Mouse (Mus musculus) MEL (cell line): Measurements from ENCODE around the gene Poln. TPM values are rescaled to one million over a fixed set of nuclear protein-coding genes. Genes with fewer than 3 reads are reported as not detected.

Experiments
- DNase-seq: peaks from one replicate; pipeline ENCODE4 v3.0.0; 2011; ENCODE audit warnings: low read depth, low spot score
- H3K27ac ChIP-seq: 2 replicates; pipeline ENCODE4 v1.5.1; 2012; ENCODE audit warnings: low read depth, mild to moderate bottlenecking, control low read depth, low read length, moderate library complexity; ENCODE audit not compliant: control insufficient read depth
- H3K27me3 ChIP-seq, 2 experiments: fragments of 150-350 bp in 1 of 2; sonication (generic) in 1 of 2; 2 replicates each; pipeline ENCODE4 v1.6.1; 2012; ENCODE audit warnings: low read length in 2 of 2, mild to moderate bottlenecking in 2 of 2, improper control_type of control experiment in 1 of 2, moderate library complexity in 1 of 2; ENCODE audit not compliant: insufficient read depth in 2 of 2, control insufficient read depth in 1 of 2
- H3K36me3 ChIP-seq, 2 experiments: 2 replicates each; pipeline ENCODE4 v1.6.1; 2012 to 2014; ENCODE audit warnings: low read length in 2 of 2, improper control_type of control experiment in 1 of 2, inconsistent platforms in 1 of 2, mild to moderate bottlenecking in 1 of 2; ENCODE audit not compliant: insufficient read depth in 2 of 2, control insufficient read depth in 1 of 2
- H3K4me1 ChIP-seq, 2 experiments: fragments of 150-350 bp in 1 of 2; sonication (generic) in 1 of 2; 2 replicates each; pipeline ENCODE4 v1.6.1; 2012; ENCODE audit warnings: low read length in 2 of 2, improper control_type of control experiment in 1 of 2, mild to moderate bottlenecking in 1 of 2; ENCODE audit not compliant: insufficient read depth in 2 of 2, control insufficient read depth in 1 of 2
- H3K4me3 ChIP-seq, 2 experiments: fragments of 150-350 bp in 1 of 2; sonication (generic) in 1 of 2; 2 replicates each; pipeline ENCODE4 v1.5.1; 2012; ENCODE audit warnings: low read depth in 2 of 2, low read length in 2 of 2, mild to moderate bottlenecking in 2 of 2, moderate library complexity in 2 of 2, control low read depth in 1 of 2, improper control_type of control experiment in 1 of 2; ENCODE audit not compliant: control insufficient read depth in 1 of 2, insufficient read depth in 1 of 2
- H3K79me2 ChIP-seq: 2 replicates; pipeline ENCODE4 v1.6.1; 2012; ENCODE audit warnings: mild to moderate bottlenecking, low read length, moderate library complexity; ENCODE audit not compliant: control insufficient read depth, poor library complexity, insufficient read depth
- H3K9ac ChIP-seq: 2 replicates; pipeline ENCODE4 v1.6.1; 2012; ENCODE audit warnings: low read depth, mild to moderate bottlenecking, control low read depth, low read length, moderate library complexity; ENCODE audit not compliant: control insufficient read depth, poor library complexity, severe bottlenecking
- H3K9me3 ChIP-seq: fragments of 150-350 bp; sonication (generic); replicated peaks from 2 replicates; pipeline ENCODE4 v1.6.1; 2012; ENCODE audit warnings: mild to moderate bottlenecking, low read length, improper control_type of control experiment, moderate library complexity; ENCODE audit not compliant: insufficient read depth
- CHD1 ChIP-seq: IDR thresholded peaks from 2 replicates; pipeline ENCODE4 v1.6.1; 2012; ENCODE audit warnings: low read depth, mild to moderate bottlenecking, inconsistent platforms, low read length, improper control_type of control experiment
- CHD2 ChIP-seq: IDR thresholded peaks from 2 replicates; pipeline ENCODE4 v1.6.1; 2011; ENCODE audit warnings: low read length, improper control_type of control experiment
- CTCF ChIP-seq, 3 experiments: IDR thresholded peaks in 2 of 3; conservative IDR thresholded peaks in 1 of 3; 2 replicates each; pipeline ENCODE4 v1.5.1; 2011 to 2012; ENCODE audit warnings: low read length in 3 of 3, low read depth in 2 of 3, mild to moderate bottlenecking in 2 of 3, improper control_type of control experiment in 1 of 3, inconsistent platforms in 1 of 3, mixed read lengths in 1 of 3, moderate library complexity in 1 of 3; ENCODE audit not compliant: control insufficient read depth in 1 of 3, insufficient read depth in 1 of 3, poor library complexity in 1 of 3, severe bottlenecking in 1 of 3
- E2F4 ChIP-seq: IDR thresholded peaks from 2 replicates; pipeline ENCODE4 v1.6.1; 2011; ENCODE audit warnings: low read depth, low read length, improper control_type of control experiment, borderline replicate concordance
- ELF1 ChIP-seq: IDR thresholded peaks from 2 replicates; pipeline ENCODE4 v1.6.1; 2014; ENCODE audit warnings: low read depth, mild to moderate bottlenecking, inconsistent platforms, low read length, improper control_type of control experiment, moderate library complexity
- ETS1 ChIP-seq: IDR thresholded peaks from 2 replicates; pipeline ENCODE4 v1.6.1; 2012; ENCODE audit warnings: low read depth, mild to moderate bottlenecking, inconsistent platforms, low read length, improper control_type of control experiment, moderate library complexity
- GATA1 ChIP-seq: IDR thresholded peaks from 2 replicates; pipeline ENCODE4 v1.6.1; 2011; ENCODE audit warnings: low read depth, low read length, improper control_type of control experiment
- HCFC1 ChIP-seq: IDR thresholded peaks from 2 replicates; pipeline ENCODE4 v1.6.1; 2012; ENCODE audit warnings: low read depth, mild to moderate bottlenecking, inconsistent platforms, low read length, improper control_type of control experiment, moderate library complexity
- JUND ChIP-seq: IDR thresholded peaks from 2 replicates; pipeline ENCODE4 v1.6.1; 2011; ENCODE audit warnings: low read depth, mild to moderate bottlenecking, improper control_type of control experiment, low read length
- KAT2A ChIP-seq: conservative IDR thresholded peaks from 2 replicates; pipeline ENCODE4 v1.6.1; 2012; ENCODE audit warnings: low read depth, low read length, improper control_type of control experiment, inconsistent platforms
- MAFK ChIP-seq: IDR thresholded peaks from 2 replicates; pipeline ENCODE4 v1.6.1; 2011; ENCODE audit warnings: low read depth, mild to moderate bottlenecking, low read length, improper control_type of control experiment, borderline replicate concordance
- MAX ChIP-seq: IDR thresholded peaks from 2 replicates; pipeline ENCODE4 v1.6.1; 2011; ENCODE audit warnings: low read length, improper control_type of control experiment
- MXI1 ChIP-seq: IDR thresholded peaks from 2 replicates; pipeline ENCODE4 v1.6.1; 2011; ENCODE audit warnings: mild to moderate bottlenecking, low read depth, low read length, improper control_type of control experiment
- MYC ChIP-seq: IDR thresholded peaks from 2 replicates; pipeline ENCODE4 v1.6.1; 2011; ENCODE audit warnings: low read depth, mild to moderate bottlenecking, low read length, improper control_type of control experiment, moderate library complexity
- NELFE ChIP-seq: IDR thresholded peaks from 2 replicates; pipeline ENCODE4 v1.6.1; 2011; ENCODE audit warnings: low read depth, low read length, improper control_type of control experiment
- NRF1 ChIP-seq: IDR thresholded peaks from 2 replicates; pipeline ENCODE4 v1.6.1; 2014; ENCODE audit warnings: low read depth, mild to moderate bottlenecking, inconsistent platforms, low read length, improper control_type of control experiment, moderate library complexity; ENCODE audit not compliant: poor library complexity, insufficient read depth, severe bottlenecking
- POLR2A ChIP-seq, 2 experiments: IDR thresholded peaks; 2 replicates each; pipeline ENCODE4 v1.6.1; 2011 to 2012; ENCODE audit warnings: low read length in 2 of 2, mild to moderate bottlenecking in 2 of 2, control low read depth in 1 of 2, improper control_type of control experiment in 1 of 2, low read depth in 1 of 2, moderate library complexity in 1 of 2; ENCODE audit not compliant: control insufficient read depth in 1 of 2, insufficient read depth in 1 of 2, poor library complexity in 1 of 2
- RAD21 ChIP-seq: IDR thresholded peaks from 2 replicates; pipeline ENCODE4 v1.6.1; 2011; ENCODE audit warnings: mild to moderate bottlenecking, low read depth, low read length, improper control_type of control experiment
- RCOR1 ChIP-seq: IDR thresholded peaks from 2 replicates; pipeline ENCODE4 v1.6.1; 2012; ENCODE audit warnings: low read depth, mild to moderate bottlenecking, inconsistent platforms, low read length, improper control_type of control experiment
- SIN3A ChIP-seq: IDR thresholded peaks from 2 replicates; pipeline ENCODE4 v1.6.1; 2012; ENCODE audit warnings: low read length, improper control_type of control experiment, inconsistent platforms
- SMC3 ChIP-seq: IDR thresholded peaks from 2 replicates; pipeline ENCODE4 v1.6.1; 2011; ENCODE audit warnings: low read depth, low read length, improper control_type of control experiment
- TAL1 ChIP-seq: IDR thresholded peaks from 2 replicates; pipeline ENCODE4 v1.6.1; 2012; ENCODE audit warnings: mild to moderate bottlenecking, inconsistent platforms, low read length, moderate library complexity, mixed read lengths
- TBP ChIP-seq: IDR thresholded peaks from 2 replicates; pipeline ENCODE4 v1.8.0; 2011; ENCODE audit warnings: low read depth, low read length, improper control_type of control experiment
- TCF12 ChIP-seq: IDR thresholded peaks from 2 replicates; pipeline ENCODE4 v1.6.1; 2014; ENCODE audit warnings: low read depth, mild to moderate bottlenecking, inconsistent platforms, low read length, improper control_type of control experiment, moderate library complexity
- USF1 ChIP-seq: IDR thresholded peaks from 2 replicates; pipeline ENCODE4 v1.6.1; 2014; ENCODE audit warnings: low read depth, mild to moderate bottlenecking, inconsistent platforms, low read length, improper control_type of control experiment, moderate library complexity
- ZC3H11A ChIP-seq: IDR thresholded peaks from 2 replicates; pipeline ENCODE4 v1.6.1; 2012; ENCODE audit warnings: low read depth, mild to moderate bottlenecking, inconsistent platforms, low read length, improper control_type of control experiment
- ZKSCAN1 ChIP-seq: IDR thresholded peaks from 2 replicates; pipeline ENCODE4 v1.6.1; 2012; ENCODE audit warnings: low read depth, mild to moderate bottlenecking, inconsistent platforms, low read length, improper control_type of control experiment, moderate library complexity
- ZMIZ1 ChIP-seq: IDR thresholded peaks from 2 replicates; pipeline ENCODE4 v1.6.1; 2012; ENCODE audit warnings: low read depth, mild to moderate bottlenecking, inconsistent platforms, low read length, improper control_type of control experiment, moderate library complexity
- polyA plus RNA-seq, 2 experiments: library from polyadenylated mRNA; stranded (reverse) in 1 of 2; unstranded in 1 of 2; fragments of >175 nt in 1 of 2; fragments of >200 nt in 1 of 2; gene quantifications; 2 replicates each; pipeline versions ENCODE4 v1.2.1 to v1.2.4; 2012; ENCODE audit warnings: low replicate concordance in 2 of 2, low read depth in 1 of 2; ENCODE audit not compliant: insufficient read length in 2 of 2, insufficient read depth in 1 of 2, missing spikeins in 1 of 2
- total RNA-seq: library from RNA; depleted of rRNA; stranded (reverse); fragments of 300-350 nt; gene quantifications from 2 replicates; pipeline ENCODE4 v1.2.3, GENCODE M21; 2012

Gene Poln
- total and polyA plus RNA-seq, 3 experiments: 0.50 to 1.0 TPM; not detected in 1

- DNase-seq: no peak
- peaks cover 7 to 8% of the 10 kb centered on the region in 2 experiments for H3K27me3 ChIP-seq
- H3K9ac ChIP-seq: no peak overlapping the region
- H3K9me3 ChIP-seq: no peaks in the 10 kb centered on the region
- no peak overlapping the region for H3K27ac ChIP-seq
- H3K4me1 ChIP-seq: no peaks in the 10 kb centered on the region
- H3K79me2 ChIP-seq: no peaks in the 10 kb centered on the region
- H3K36me3 ChIP-seq: no peaks in the 10 kb centered on the region
- no peak overlapping the region for H3K4me3 ChIP-seq
- TF ChIP-seq ETS1: no peak
- TF ChIP-seq TAL1: no peak
- TF ChIP-seq ZKSCAN1: no peak
- no peak for TF ChIP-seq NRF1
- no peak for TF ChIP-seq MYC
- TF ChIP-seq ELF1: no peak
- no peak for TF ChIP-seq MXI1
- no peak for TF ChIP-seq E2F4
- TF ChIP-seq ZC3H11A: no peak
- TF ChIP-seq RAD21: no peak
- TF ChIP-seq USF1: no peak
- no peak for TF ChIP-seq ZMIZ1
- TF ChIP-seq CHD2: no peak
- TF ChIP-seq RCOR1: no peak
- no peak for TF ChIP-seq HCFC1
- no peak for TF ChIP-seq SIN3A
- TF ChIP-seq CTCF (IDR thresholded peaks at IDR 0.05 in 2 of 3, conservative IDR thresholded peaks at IDR 0.05 in 1 of 3; ENCODE audit: control insufficient read depth in 1 of 3, insufficient read depth in 1 of 3, low read depth in 2 of 3, low read length in 3 of 3, poor library complexity in 1 of 3, severe bottlenecking in 1 of 3): no peak
Measured at GRCm38 (mm10) chr5:34201396-34201795, 32.1 kb upstream of the Poln start.

- H3K9me3 ChIP-seq: no peaks in the 10 kb centered on the region
- no peaks in the 10 kb centered on the region for H3K4me1 ChIP-seq
- no peak for TF ChIP-seq ELF1
- TF ChIP-seq TBP: no peak
- TF ChIP-seq MAX: no peak
- TF ChIP-seq KAT2A: no peak
- no peak for TF ChIP-seq TCF12
- no peak for TF ChIP-seq ZC3H11A
- no peak for TF ChIP-seq CHD1
- no peak for TF ChIP-seq SMC3
- TF ChIP-seq HCFC1: no peak
- TF ChIP-seq RAD21: no peak
- no peak for TF ChIP-seq GATA1
- no peak for TF ChIP-seq USF1
- TF ChIP-seq ETS1: no peak
- TF ChIP-seq TAL1: no peak
- no peak for TF ChIP-seq POLR2A (IDR thresholded peaks at IDR 0.05; ENCODE audit: control insufficient read depth in 1 of 2, insufficient read depth in 1 of 2, low read depth in 1 of 2, low read length in 2 of 2, poor library complexity in 1 of 2)
- no peak for TF ChIP-seq NELFE
- no peak for TF ChIP-seq MAFK
- TF ChIP-seq MYC: no peak
- no peak for TF ChIP-seq JUND
- TF ChIP-seq CTCF (IDR thresholded peaks at IDR 0.05 in 2 of 3, conservative IDR thresholded peaks at IDR 0.05 in 1 of 3; ENCODE audit: control insufficient read depth in 1 of 3, insufficient read depth in 1 of 3, low read depth in 2 of 3, low read length in 3 of 3, poor library complexity in 1 of 3, severe bottlenecking in 1 of 3): no peak
- no peak overlapping the region for H3K27ac ChIP-seq
- no peak overlapping the region for H3K9ac ChIP-seq
- no peak overlapping the region for H3K4me3 ChIP-seq
- DNase-seq: no peak
- H3K79me2 ChIP-seq: no peaks in the 10 kb centered on the region
- H3K36me3 ChIP-seq: no peaks in the 10 kb centered on the region
- peaks cover 9 to 11% of the 10 kb centered on the region in 2 experiments for H3K27me3 ChIP-seq
Measured at GRCm38 (mm10) chr5:34198615-34199014, 29.4 kb upstream of the Poln start.
